Mouse (Mus musculus) T-helper 17 cell (primary cell): Measurements from ENCODE around the gene Gm5127.

Source experiments
- in situ Hi-C, 2 experiments: fragments of 300-600 bp; cut with MboI, MseI; formaldehyde crosslinking; loops; 1 replicate in 1 of 2; 2 replicates in 1 of 2; pipeline ENCODE4 v1.15.1; 2025; ENCODE audit warnings: high pct_unique_total_duplicates in 2 of 2

Gm5127 gene

GRCm38 (mm10) chrX:106582886-106583285 is at the start of gene Gm5127:
Gm5127 (plus strand) TSS chrX:106583186.
- in situ Hi-C loops, result no loop called here

- in situ Hi-C loops, result no loop called here
These were observed 46.6 kb upstream of the Gm5127 start for GRCm38 (mm10) chrX:106536359-106536758.

- in situ Hi-C loops, result loop anchor here in 1 of 2 experiments (10.0 kb wide), 1 partner anchor 1051 kb away; no protein-coding TSS in a partner anchor
These were observed 27.5 kb upstream of the Gm5127 start for GRCm38 (mm10) chrX:106555457-106555856.

- in situ Hi-C loops, result no loop called here
These were observed 4.0 kb upstream of the Gm5127 start for GRCm38 (mm10) chrX:106578966-106579365.

GRCm38 (mm10) chrX:106580410-106580809 is 2.6 kb upstream of the Gm5127 start:
- in situ Hi-C loops, result no loop called here

- in situ Hi-C loops, result no loop called here
These were observed 789 bp upstream of the Gm5127 start for GRCm38 (mm10) chrX:106582197-106582596.

- in situ Hi-C loops, result no loop called here
These were observed 10.9 kb downstream of the Gm5127 start for GRCm38 (mm10) chrX:106593914-106594313.

GRCm38 (mm10) chrX:106595904-106596303 is 12.9 kb downstream of the Gm5127 start:
- in situ Hi-C loops, result no loop called here

- in situ Hi-C loops, result no loop called here
These were observed 19.7 kb downstream of the Gm5127 start for GRCm38 (mm10) chrX:106602574-106603258.

- in situ Hi-C loops, result no loop called here
These were observed 20.4 kb downstream of the Gm5127 start, which contains the start of gene Cysltr1 for GRCm38 (mm10) chrX:106603386-106603785. Cysltr1 (minus strand) TSS chrX:106603679.

- in situ Hi-C loops, result no loop called here
These were observed 39.5 kb downstream of the Gm5127 start for GRCm38 (mm10) chrX:106622512-106622911.

GRCm38 (mm10) chrX:106623667-106624066 is 40.7 kb downstream of the Gm5127 start:
- in situ Hi-C loops, result no loop called here

- in situ Hi-C loops, result no loop called here
These were observed 45.5 kb downstream of the Gm5127 start for GRCm38 (mm10) chrX:106628514-106628913.

- in situ Hi-C loops, result no loop called here
These were observed 50.6 kb downstream of the Gm5127 start for GRCm38 (mm10) chrX:106633543-106633942.

- in situ Hi-C loops, result no loop called here
These were observed 52.0 kb downstream of the Gm5127 start for GRCm38 (mm10) chrX:106634799-106635541.

GRCm38 (mm10) chrX:106662101-106662500 is 79.1 kb downstream of the Gm5127 start:
- in situ Hi-C loops, result no loop called here

GRCm38 (mm10) chrX:106704590-106704989 is 121.6 kb downstream of the Gm5127 start:
- in situ Hi-C loops, result no loop called here

GRCm38 (mm10) chrX:106717160-106717559 is 134.2 kb downstream of the Gm5127 start:
- in situ Hi-C loops, result no loop called here

- in situ Hi-C loops, result no loop called here
These were observed 159.3 kb downstream of the Gm5127 start for GRCm38 (mm10) chrX:106742241-106742640.

GRCm38 (mm10) chrX:106755272-106755671 is 172.3 kb downstream of the Gm5127 start:
- in situ Hi-C loops, result loop anchor here in 1 of 2 experiments (25.0 kb wide), 1 partner anchor 543 kb away; the partner anchor contains the start of gene Taf9b
